Mouse (Mus musculus) heart, adult 2 months (tissue): ENCODE results near the gene Akr1c20. TPM values are rescaled to one million over a fixed set of nuclear protein-coding genes. Genes with fewer than 3 reads are reported as not detected.

Experiments used
- DNase-seq, 2 experiments: peaks; one replicate each; pipeline ENCODE4 v3.0.0; 2021
- H3K27ac ChIP-seq: fragments of 200-600 bp; 2 replicates; pipeline ENCODE4 v1.8.1; 2022
- H3K27me3 ChIP-seq: fragments of 200-500 bp; 2 replicates; pipeline ENCODE4 v1.6.1; 2012; ENCODE audit warnings: mild to moderate bottlenecking, low read length, inconsistent platforms, mixed read lengths; ENCODE audit not compliant: control insufficient read depth, insufficient read depth
- H3K36me3 ChIP-seq: fragments of 200-500 bp; 2 replicates; pipeline ENCODE4 v1.6.1; 2012; ENCODE audit warnings: low read length, inconsistent platforms; ENCODE audit not compliant: control insufficient read depth, insufficient read depth
- H3K4me1 ChIP-seq: fragments of 200-500 bp; 2 replicates; pipeline ENCODE4 v1.6.1; 2011; ENCODE audit warnings: low read length; ENCODE audit not compliant: control insufficient read depth, insufficient read depth
- H3K4me3 ChIP-seq: fragments of 200-600 bp; 2 replicates; pipeline ENCODE4 v1.8.1; 2022
- H3K79me2 ChIP-seq: fragments of 200-500 bp; replicated peaks from 2 replicates; pipeline ENCODE4 v1.6.1; 2012; ENCODE audit warnings: mild to moderate bottlenecking, inconsistent platforms, low read length, moderate library complexity, mixed read lengths; ENCODE audit not compliant: control insufficient read depth, insufficient read depth
- H3K9ac ChIP-seq: fragments of 200-500 bp; 2 replicates; pipeline ENCODE4 v1.6.1; 2012; ENCODE audit warnings: low read depth, mild to moderate bottlenecking, control low read depth, inconsistent platforms, low read length, mixed read lengths
- CTCF ChIP-seq: fragments of 200-600 bp; IDR thresholded peaks from 2 replicates; pipeline ENCODE4 v1.8.1; 2022; ENCODE audit warnings: antibody characterized with exemption, mild to moderate bottlenecking, moderate library complexity
- EP300 ChIP-seq: fragments of 200-500 bp; IDR thresholded peaks from 2 replicates; pipeline ENCODE4 v1.6.1; 2011; ENCODE audit warnings: low read depth, low read length, control low read depth; ENCODE audit not compliant: insufficient read depth
- POLR2A ChIP-seq: fragments of 200-500 bp; IDR thresholded peaks from 2 replicates; pipeline ENCODE4 v1.6.1; 2011; ENCODE audit warnings: mild to moderate bottlenecking, low read depth, low read length, control low read depth; ENCODE audit not compliant: insufficient read depth
- WGBS: fragments of 180-500 bp; shearing (Covaris S2); methylation state at CpG from one replicate; pipeline ENCODE4 v1.1.7; 2018; 5-methylcytosine and 5-hydroxymethylcytosine counted together
- intact Hi-C: fragments of 180-260 bp; cut with DNase I; formaldehyde crosslinking; loops from one replicate; pipeline ENCODE4 v1.15.1; 2025
- long read RNA-seq: library from polyadenylated mRNA; stranded (forward); transcript quantifications from one replicate; pipeline ENCODE4 v2.0.0, GENCODE M21; 2021
- polyA plus RNA-seq: library from polyadenylated mRNA; depleted of rRNA; stranded (reverse); fragments of >200 nt; gene quantifications from 2 replicates; pipeline ENCODE4 v1.2.3, GENCODE M21; 2012; rRNA removed
- total RNA-seq, 2 experiments: library from RNA; stranded (reverse); gene quantifications; 2 replicates each; pipeline ENCODE4 v1.2.3; 2021

Gene Akr1c20
- total RNA-seq (not detected), polyA plus RNA-seq (not detected in 2 replicates)
- long read RNA-seq, result 0 reads

DNA sequence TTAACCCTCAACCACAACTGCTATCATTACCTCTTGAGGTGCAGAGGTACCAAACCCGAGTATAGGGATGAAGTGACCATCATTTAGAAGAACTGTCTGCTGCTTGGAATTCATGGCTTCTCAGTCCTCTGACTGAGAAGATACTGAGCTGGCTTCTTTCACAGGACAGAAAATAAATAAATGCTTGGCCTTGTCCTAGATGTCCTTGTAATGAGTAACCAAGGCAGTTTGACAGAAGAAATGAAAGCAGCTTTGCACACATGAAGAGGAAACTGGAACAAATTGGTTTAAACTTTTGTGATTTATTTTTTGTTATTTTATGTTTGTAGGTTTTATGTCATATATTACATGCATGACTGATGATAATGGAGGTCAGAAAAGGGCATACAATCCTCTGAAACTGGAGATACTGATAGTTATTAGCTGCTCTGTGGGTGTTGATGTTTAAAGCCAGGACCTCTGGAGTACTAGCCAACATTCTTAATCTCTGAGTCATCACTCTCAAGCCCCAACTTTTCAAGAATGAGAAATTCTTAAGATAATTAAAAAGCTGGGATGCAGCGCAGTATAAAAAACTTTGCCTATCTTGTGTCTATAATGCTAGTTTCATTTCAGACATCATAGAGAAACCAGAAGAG, at the start of gene Akr1c20:
TSS of gene Akr1c20 (minus strand) at position 145 of the 638 bp plus-strand sequence.
- TF ChIP-seq CTCF, result no peak
- no peak for TF ChIP-seq EP300
- no peak for TF ChIP-seq POLR2A
- H3K27ac ChIP-seq, result no peak within 1 kb of the TSS
- H3K4me1 ChIP-seq, result no peaks in the 10 kb centered on the region
- no peak for DNase-seq
- no peak within 1 kb of the TSS for H3K4me3 ChIP-seq
- no peaks in the 10 kb centered on the region for H3K27me3 ChIP-seq
- no peak within 1 kb of the TSS for H3K9ac ChIP-seq
- H3K36me3 ChIP-seq, result no peaks in the 10 kb centered on the region
- WGBS, result 61% methylated on average over 2 of the region's 2 CpGs
- intact Hi-C loops, result no loop called here
- H3K79me2 ChIP-seq, result no peaks in the 10 kb centered on the region

GRCm38 (mm10) chr13:4565996-4566395, 42.9 kb upstream of the Akr1c20 start:
- Histone ChIP-seq H3K4me1 (no peaks in the 10 kb centered on the region), H3K36me3 (no peaks in the 10 kb centered on the region), H3K27me3 (no peaks in the 10 kb centered on the region), H3K27ac (no peak overlapping the region), H3K9ac (no peak overlapping the region), H3K4me3 (no peak overlapping the region), H3K79me2 (no peaks in the 10 kb centered on the region)
- DNase-seq, result no peak
- intact Hi-C loops, result no loop called here
- TF ChIP-seq EP300, result no peak
- TF ChIP-seq POLR2A, result no peak
- TF ChIP-seq CTCF, result no peak
- 81% methylated on average over 2 of the region's 2 CpGs for WGBS

DNA sequence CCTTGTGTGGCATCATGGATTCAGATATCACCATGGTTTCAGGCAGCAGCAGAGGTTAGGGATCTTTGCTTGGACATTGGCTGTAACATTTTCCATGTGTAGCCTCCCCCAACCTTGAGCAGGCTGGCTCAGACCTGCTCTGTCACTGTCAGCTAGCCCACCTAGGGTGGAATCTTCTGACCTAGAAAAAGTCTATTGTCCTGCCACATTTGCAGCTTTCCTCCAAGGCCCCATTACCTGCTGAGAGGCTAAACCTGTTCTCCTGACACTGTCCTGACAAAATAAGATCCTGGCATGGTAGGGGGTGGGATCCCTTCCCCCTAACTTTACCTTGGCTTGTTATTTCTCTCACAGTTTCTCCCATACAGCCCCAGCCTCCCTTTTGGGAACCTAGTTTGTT, 37.4 kb upstream of the Akr1c20 start:
- intact Hi-C loops, result no loop called here
- Histone ChIP-seq H3K27ac (no peak overlapping the region), H3K4me3 (no peak overlapping the region), H3K36me3 (no peaks in the 10 kb centered on the region), H3K4me1 (no peaks in the 10 kb centered on the region), H3K79me2 (no peaks in the 10 kb centered on the region), H3K27me3 (no peaks in the 10 kb centered on the region), H3K9ac (no peak overlapping the region)
- TF ChIP-seq CTCF (no peak), POLR2A (no peak), EP300 (no peak)
- DNase-seq, result no peak

DNA sequence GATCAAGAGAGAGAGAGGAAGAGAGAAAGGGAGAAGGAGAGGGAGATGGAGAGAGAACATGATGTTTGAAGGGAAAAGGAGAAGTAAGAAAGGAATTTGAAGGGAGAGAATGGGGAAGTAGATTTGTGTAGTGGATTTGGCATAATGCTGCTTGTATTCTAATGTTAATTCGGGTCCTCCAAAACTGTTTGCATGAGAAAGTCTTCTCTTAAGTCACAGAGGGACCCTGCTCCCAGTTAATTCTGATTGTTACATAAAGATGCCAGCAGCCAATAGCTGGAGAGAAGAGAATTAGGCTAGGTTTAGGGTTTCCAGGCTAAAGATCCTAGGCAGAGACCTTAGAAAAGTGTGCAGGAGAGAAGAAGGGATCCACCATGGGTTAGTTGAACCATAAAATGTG, 36.0 kb upstream of the Akr1c20 start:
- Histone ChIP-seq H3K27ac (no peak overlapping the region), H3K4me3 (no peak overlapping the region), H3K4me1 (no peaks in the 10 kb centered on the region), H3K27me3 (no peaks in the 10 kb centered on the region), H3K9ac (no peak overlapping the region), H3K36me3 (no peaks in the 10 kb centered on the region), H3K79me2 (no peaks in the 10 kb centered on the region)
- TF ChIP-seq POLR2A, result no peak
- no peak for TF ChIP-seq EP300
- no peak for TF ChIP-seq CTCF
- WGBS, result 49% methylated on average over 1 of the region's 1 CpGs
- intact Hi-C loops, result no loop called here
- no peak for DNase-seq

GRCm38 (mm10) chr13:4514811-4515210, 8.3 kb downstream of the Akr1c20 start:
- intact Hi-C loops, result no loop called here
- Histone ChIP-seq H3K36me3 (no peaks in the 10 kb centered on the region), H3K4me3 (no peak overlapping the region), H3K27me3 (no peaks in the 10 kb centered on the region), H3K9ac (no peak overlapping the region), H3K4me1 (no peaks in the 10 kb centered on the region), H3K79me2 (no peaks in the 10 kb centered on the region), H3K27ac (no peak overlapping the region)
- TF ChIP-seq POLR2A (no peak), EP300 (no peak), CTCF (no peak)
- no peak for DNase-seq
- WGBS, result 77% methylated on average over 2 of the region's 2 CpGs

DNA sequence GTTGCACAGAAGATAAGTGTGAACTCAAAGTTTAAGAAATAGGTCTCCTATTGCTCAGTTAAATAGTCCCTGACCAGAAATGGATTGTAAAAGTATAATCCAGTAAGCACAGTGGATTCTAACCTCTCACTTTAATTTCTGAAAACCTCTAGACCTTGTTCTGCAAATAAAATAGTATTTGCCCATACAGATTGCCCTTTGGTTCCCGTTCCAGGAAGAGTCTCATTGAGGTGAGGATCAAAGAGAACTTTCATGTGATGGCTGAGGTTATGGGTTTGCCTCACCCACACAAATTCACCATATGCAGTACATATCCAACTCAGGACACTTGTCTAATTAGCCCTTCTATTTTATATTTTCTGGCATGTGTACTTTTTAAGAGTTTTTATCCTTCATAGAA, 55.2 kb downstream of the Akr1c20 start:
- H3K36me3 ChIP-seq, result no peaks in the 10 kb centered on the region
- no peak overlapping the region for H3K9ac ChIP-seq
- DNase-seq, result no peak
- 56% methylated on average over 1 of the region's 1 CpGs for WGBS
- H3K27ac ChIP-seq, result no peak overlapping the region
- H3K27me3 ChIP-seq, result no peaks in the 10 kb centered on the region
- no peaks in the 10 kb centered on the region for H3K4me1 ChIP-seq
- TF ChIP-seq CTCF, result no peak
- TF ChIP-seq POLR2A, result no peak
- no peak for TF ChIP-seq EP300
- no peak overlapping the region for H3K4me3 ChIP-seq
- intact Hi-C loops, result no loop called here
- H3K79me2 ChIP-seq, result no peaks in the 10 kb centered on the region
